Mouse (Mus musculus) bone marrow macrophage, adult 2 months (primary cell): ENCODE measurements at regions not wholly inside any gene's neighbourhood (a gene's known extent, or its start where the extent isn't known, plus 50 kb on each side); places are given as distances from the start of the nearest gene placed in this dataset.

Source experiments
- CTCF ChIP-seq: IDR thresholded peaks from 2 replicates; pipeline ENCODE4 v1.5.1; 2012; ENCODE audit warnings: low read depth, mild to moderate bottlenecking, low read length, moderate library complexity
- POLR2A ChIP-seq: IDR thresholded peaks from 2 replicates; pipeline ENCODE4 v1.6.1; 2012; ENCODE audit warnings: mild to moderate bottlenecking, low read depth, low read length, borderline replicate concordance

- TF ChIP-seq CTCF (no peak), POLR2A (no peak)
Measured at GRCm38 (mm10) chr8:39921336-39921735, 753.5 kb upstream of the Adam24 start.
